Comparison of ENCODE assay signal across 8 mouse cellular contexts in genomic region chr12:29872156-29872815, GRCm38 (mm10).
DNase-seq lines count a peak whose midpoint lies in the region; ATAC-seq lines count a peak whose summit lies in the region.

No protein-coding gene starts in this region.

- no peaks in the 10 kb centered on the region for H3K36me3 ChIP-seq in intestine, embryonic 16.5 days (ENCODE audit: control insufficient read depth, insufficient read depth, low read length)

- 37% methylated on average over 7 of the region's 7 CpGs for WGBS in intestine, embryonic 16.5 days

- no peak overlapping the region for H3K4me2 ChIP-seq in intestine, embryonic 16.5 days (ENCODE audit: low read depth, low read length)

- H3K4me1 ChIP-seq in intestine, embryonic 16.5 days (ENCODE audit: control insufficient read depth, insufficient read depth, low read length), result no peaks in the 10 kb centered on the region

- H3K9me3 ChIP-seq in intestine, embryonic 16.5 days (ENCODE audit: control insufficient read depth, low read length), result no peaks in the 10 kb centered on the region

- intact Hi-C loops in left cerebral cortex, postnatal 36 days (cut with DNase I), result no loop called here

- ATAC-seq in intestine, embryonic 16.5 days, result no peak

- no peak overlapping the region for H3K9ac ChIP-seq in intestine, embryonic 16.5 days (ENCODE audit: low read depth, low read length)

- no peak overlapping the region for H3K4me3 ChIP-seq in intestine, embryonic 16.5 days (ENCODE audit: low read length)

- H3K27ac ChIP-seq in intestine, embryonic 16.5 days (ENCODE audit: low read length), result no peak overlapping the region

- DNase-seq in R1 (ENCODE audit: low read depth, low spot score), result peak; percentile 23
- DNase-seq in cerebellum, postnatal 4 days (ENCODE audit: low spot score in 2 of 2), result peak; percentile 46 to 81
- DNase-seq in frontal cortex, postnatal 36 days (ENCODE audit: low spot score in 2 of 2), result peak; percentile 91 to 97
- peak; percentile 89 to 93 for DNase-seq in left cerebral cortex, postnatal 36 days (ENCODE audit: low spot score in 2 of 2)
- DNase-seq in right cerebral cortex, adult 18-20 months, result peak; percentile 97
- no peak for DNase-seq in lung, postnatal 4 days
- DNase-seq in urinary bladder, adult 18-20 months (ENCODE audit: low spot score in 2 of 2), result no peak

- no peaks in the 10 kb centered on the region for H3K27me3 ChIP-seq in intestine, embryonic 16.5 days (replicated peaks; ENCODE audit: control insufficient read depth, insufficient read depth, low read length)

Comparison
In these comparisons a context has a peak if more than half of its experiments do, and no peak if none do; other contexts are left out.
1. DNase-seq: peak in R1 (single experiment), cerebellum, postnatal 4 days (2 of 2), frontal cortex, postnatal 36 days (2 of 2), left cerebral cortex, postnatal 36 days (2 of 2) and right cerebral cortex, adult 18-20 months (single experiment); none in lung, postnatal 4 days (0 of 2) and urinary bladder, adult 18-20 months (0 of 2).